Mouse (Mus musculus): ENCODE results near the gene Ankmy1.

DNA sequence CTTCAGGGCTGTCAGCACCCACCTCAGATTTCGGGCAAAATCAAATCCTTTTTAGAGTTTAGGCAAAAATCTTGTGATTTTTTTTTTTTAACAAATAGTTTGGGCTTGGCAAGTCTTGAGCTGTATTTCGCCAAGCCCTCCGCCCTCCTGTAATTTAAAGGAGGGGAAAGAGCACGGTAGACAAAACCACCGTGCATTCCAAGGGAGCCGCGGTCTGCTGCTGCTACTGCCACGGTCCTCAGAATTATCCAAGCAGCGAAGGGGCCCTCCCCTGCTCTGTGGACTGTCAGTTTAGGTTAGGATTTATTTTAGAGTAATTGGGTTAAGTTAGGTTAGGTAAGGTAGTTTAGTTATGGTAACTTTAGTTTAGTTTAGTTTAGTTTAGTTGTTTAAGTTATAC is 87.6 kb downstream of the Ankmy1 start:
- no peak for TF ChIP-seq POLR2A (IDR thresholded peaks at IDR 0.05; ENCODE audit: borderline replicate concordance, extremely low read depth, insufficient read depth, insufficient read length, poor library complexity, severe bottlenecking)
- TF ChIP-seq CTCF (IDR thresholded peaks at IDR 0.05; ENCODE audit: borderline replicate concordance, extremely low read depth, insufficient read depth, insufficient read length), result no peak

Measured in brain, embryonic 14.5 days (tissue).